Mouse (Mus musculus) neural tube, embryonic 13.5 days (tissue): ENCODE results near the gene Cryz. TPM values are rescaled to one million over a fixed set of nuclear protein-coding genes. Genes with fewer than 3 reads are reported as not detected.
A peak's percentile ranks its signal among the peaks of the same experiment; 100 is the strongest.

Experiments used
- ATAC-seq: fragments of 200-750 bp; cut with Nextera tagmentation; 2 replicates; pipeline ENCODE4 v1.8.0; 2017; ENCODE audit warnings: low read depth, mild to moderate bottlenecking, moderate TSS enrichment, moderate library complexity
- H3K27ac ChIP-seq: fragments of 300-500 bp; sonication (generic); replicated peaks from 2 replicates; pipeline ENCODE4 v1.5.1; 2015; ENCODE audit warnings: moderate library complexity, mild to moderate bottlenecking, inconsistent platforms
- H3K27me3 ChIP-seq: fragments of 300-500 bp; sonication (generic); 2 replicates; pipeline ENCODE4 v1.6.1; 2015; ENCODE audit warnings: mild to moderate bottlenecking, inconsistent platforms
- H3K36me3 ChIP-seq: fragments of 300-500 bp; sonication (generic); 2 replicates; pipeline ENCODE4 v1.6.1; 2015; ENCODE audit warnings: mild to moderate bottlenecking, inconsistent platforms
- H3K4me1 ChIP-seq: fragments of 300-500 bp; sonication (generic); replicated peaks from 2 replicates; pipeline ENCODE4 v1.6.1; 2015; ENCODE audit warnings: inconsistent platforms
- H3K4me2 ChIP-seq: fragments of 300-500 bp; sonication (generic); 2 replicates; pipeline ENCODE4 v1.6.1; 2015; ENCODE audit warnings: inconsistent platforms, mild to moderate bottlenecking, moderate library complexity
- H3K4me3 ChIP-seq: fragments of 300-500 bp; sonication (generic); 2 replicates; pipeline ENCODE4 v1.5.1; 2015; ENCODE audit warnings: mild to moderate bottlenecking, inconsistent platforms
- H3K9ac ChIP-seq: fragments of 300-500 bp; sonication (generic); 2 replicates; pipeline ENCODE4 v1.6.1; 2015; ENCODE audit warnings: moderate library complexity, mild to moderate bottlenecking, inconsistent platforms
- H3K9me3 ChIP-seq: fragments of 300-500 bp; sonication (generic); 2 replicates; pipeline ENCODE4 v1.6.1; 2016; ENCODE audit warnings: inconsistent platforms
- WGBS: fragments of 180-500 bp; shearing (Covaris S2); methylation state at CpG from one replicate; pipeline ENCODE4 v1.1.7; 2015; 5-methylcytosine and 5-hydroxymethylcytosine counted together
- polyA plus RNA-seq: library from polyadenylated mRNA; unstranded; fragments of >200 nt; fragmentation: Nextera tagmentation; extraction: Ambion mirVana; gene quantifications from 2 replicates; pipeline ENCODE4 v1.2.1, GENCODE M21; 2015

Gene Cryz
- 9.7 and 11.3 TPM in 2 replicates for polyA plus RNA-seq

- Histone ChIP-seq H3K36me3 (peaks cover 28% of the 10 kb centered on the region), H3K9me3 (no peaks in the 10 kb centered on the region), H3K27ac (peak within 1 kb of the TSS; percentile 92), H3K9ac (peak within 1 kb of the TSS; percentile 80), H3K4me1 (peaks cover 13% of the 10 kb centered on the region), H3K4me2 (peak within 1 kb of the TSS; percentile 65), H3K4me3 (peak within 1 kb of the TSS; percentile 72), H3K27me3 (no peaks in the 10 kb centered on the region)
- peak; percentile 90 for ATAC-seq
- WGBS = 0% methylated on average over 25 of the region's 25 CpGs
These were observed at the start of gene Cryz for GRCm38 (mm10) chr3:154596488-154596933. Gene Cryz (plus strand): TSS chr3:154596711.

- H3K9me3 ChIP-seq = no peaks in the 10 kb centered on the region
- H3K4me3 ChIP-seq = peak overlapping the region; percentile 14; the same call in 1 of the 2 replicates
- H3K4me1 ChIP-seq = peaks cover 31% of the 10 kb centered on the region
- H3K27ac ChIP-seq = no peak overlapping the region
- H3K36me3 ChIP-seq = no peaks in the 10 kb centered on the region
- peak; percentile 46; the same call in 1 of the 2 replicates for ATAC-seq
- H3K27me3 ChIP-seq = peaks cover 26% of the 10 kb centered on the region
- H3K9ac ChIP-seq = no peak overlapping the region
- WGBS = 4% methylated on average over 20 of the region's 20 CpGs
- peak overlapping the region; percentile 47 for H3K4me2 ChIP-seq
These were observed 48.7 kb upstream of the Cryz start for GRCm38 (mm10) chr3:154547549-154548426.

- no peak overlapping the region for H3K27ac ChIP-seq
- WGBS = 4% methylated on average over 8 of the region's 8 CpGs
These were observed 47.6 kb upstream of the Cryz start for GRCm38 (mm10) chr3:154548868-154549301.

GRCm38 (mm10) chr3:154550326-154551034 lies 46.0 kb upstream of the Cryz start:
- Histone ChIP-seq H3K27ac (no peak overlapping the region), H3K4me1 (peaks cover 31% of the 10 kb centered on the region), H3K9ac (no peak overlapping the region), H3K4me2 (no peak overlapping the region), H3K36me3 (no peaks in the 10 kb centered on the region), H3K4me3 (no peak overlapping the region), H3K27me3 (peaks cover 24% of the 10 kb centered on the region), H3K9me3 (no peaks in the 10 kb centered on the region)
- 49% methylated on average over 17 of the region's 17 CpGs for WGBS
- ATAC-seq = 0 out of 2 replicates have a peak, but pooled peaks have one; percentile 37

More at GRCm38 (mm10) chr3:154548868-154549301, 47.6 kb upstream of the Cryz start:
- Histone ChIP-seq H3K4me3 (no peak overlapping the region), H3K4me1 (peaks cover 31% of the 10 kb centered on the region), H3K36me3 (no peaks in the 10 kb centered on the region), H3K27me3 (peaks cover 26% of the 10 kb centered on the region), H3K9me3 (no peaks in the 10 kb centered on the region), H3K9ac (no peak overlapping the region), H3K4me2 (no peak overlapping the region)
- ATAC-seq = no peak

- Histone ChIP-seq H3K27ac (no peak overlapping the region), H3K36me3 (no peaks in the 10 kb centered on the region), H3K27me3 (peaks cover 21% of the 10 kb centered on the region), H3K9me3 (no peaks in the 10 kb centered on the region), H3K4me2 (no peak overlapping the region), H3K4me1 (peaks cover 31% of the 10 kb centered on the region), H3K4me3 (no peak overlapping the region), H3K9ac (no peak overlapping the region)
- peak; percentile 68; the same call in 1 of the 2 replicates for ATAC-seq
- WGBS = 38% methylated on average over 5 of the region's 5 CpGs
These were observed 45.5 kb upstream of the Cryz start for GRCm38 (mm10) chr3:154551035-154551411.

- ATAC-seq = no peak
- WGBS = 96% methylated on average over 3 of the region's 3 CpGs
These were observed 34.3 kb upstream of the Cryz start for GRCm38 (mm10) chr3:154562192-154562591.

GRCm38 (mm10) chr3:154565437-154565836 lies 31.1 kb upstream of the Cryz start:
- no peak for ATAC-seq
- H3K27ac ChIP-seq = no peak overlapping the region
- no peaks in the 10 kb centered on the region for H3K36me3 ChIP-seq
- 77% methylated on average over 3 of the region's 3 CpGs for WGBS
- no peaks in the 10 kb centered on the region for H3K9me3 ChIP-seq
- H3K4me1 ChIP-seq = peaks cover 7% of the 10 kb centered on the region
- H3K4me3 ChIP-seq = no peak overlapping the region
- H3K27me3 ChIP-seq = no peaks in the 10 kb centered on the region
- H3K4me2 ChIP-seq = no peak overlapping the region
- H3K9ac ChIP-seq = no peak overlapping the region

More at GRCm38 (mm10) chr3:154562192-154562591, 34.3 kb upstream of the Cryz start:
- Histone ChIP-seq H3K9me3 (no peaks in the 10 kb centered on the region), H3K27ac (no peak overlapping the region), H3K27me3 (no peaks in the 10 kb centered on the region), H3K4me1 (no peaks in the 10 kb centered on the region), H3K4me2 (no peak overlapping the region), H3K9ac (no peak overlapping the region), H3K36me3 (no peaks in the 10 kb centered on the region), H3K4me3 (no peak overlapping the region)

GRCm38 (mm10) chr3:154570029-154570575 lies 26.4 kb upstream of the Cryz start:
- ATAC-seq = no peak
- no peaks in the 10 kb centered on the region for H3K27me3 ChIP-seq
- no peaks in the 10 kb centered on the region for H3K36me3 ChIP-seq
- peaks cover 17% of the 10 kb centered on the region for H3K4me1 ChIP-seq
- H3K4me2 ChIP-seq = peak overlapping the region; percentile 53
- 16% methylated on average over 14 of the region's 14 CpGs for WGBS
- H3K27ac ChIP-seq = no peak overlapping the region
- no peak overlapping the region for H3K4me3 ChIP-seq
- H3K9me3 ChIP-seq = no peaks in the 10 kb centered on the region
- no peak overlapping the region for H3K9ac ChIP-seq

GRCm38 (mm10) chr3:154570786-154571185 lies 25.7 kb upstream of the Cryz start:
- H3K36me3 ChIP-seq = no peaks in the 10 kb centered on the region
- no peaks in the 10 kb centered on the region for H3K27me3 ChIP-seq
- ATAC-seq = no peak
- H3K4me1 ChIP-seq = peaks cover 17% of the 10 kb centered on the region
- H3K9ac ChIP-seq = peak overlapping the region; percentile 44; the same call in 1 of the 2 replicates
- H3K9me3 ChIP-seq = no peaks in the 10 kb centered on the region
- H3K4me3 ChIP-seq = peak overlapping the region; percentile 9; the same call in 1 of the 2 replicates
- H3K27ac ChIP-seq = no peak overlapping the region
- H3K4me2 ChIP-seq = peak overlapping the region; percentile 53
- 5% methylated on average over 12 of the region's 12 CpGs for WGBS

- Histone ChIP-seq H3K4me3 (no peak overlapping the region), H3K9ac (no peak overlapping the region), H3K27me3 (no peaks in the 10 kb centered on the region), H3K4me1 (peaks cover 17% of the 10 kb centered on the region), H3K36me3 (0 out of 2 replicates have a peak, but pooled peaks cover 3% of the 10 kb centered on the region), H3K27ac (no peak overlapping the region), H3K4me2 (peak overlapping the region; percentile 35; the same call in 1 of the 2 replicates), H3K9me3 (no peaks in the 10 kb centered on the region)
- peak; percentile 89 for ATAC-seq
- WGBS = 13% methylated on average over 12 of the region's 12 CpGs
These were observed 24.1 kb upstream of the Cryz start for GRCm38 (mm10) chr3:154572341-154572972.

GRCm38 (mm10) chr3:154573666-154574065 lies 22.8 kb upstream of the Cryz start:
- no peak overlapping the region for H3K4me2 ChIP-seq
- peaks cover 11% of the 10 kb centered on the region for H3K36me3 ChIP-seq
- H3K9ac ChIP-seq = no peak overlapping the region
- no peaks in the 10 kb centered on the region for H3K27me3 ChIP-seq
- no peak overlapping the region for H3K27ac ChIP-seq
- no peak for ATAC-seq
- 65% methylated on average over 6 of the region's 6 CpGs for WGBS
- no peaks in the 10 kb centered on the region for H3K9me3 ChIP-seq
- no peak overlapping the region for H3K4me3 ChIP-seq
- H3K4me1 ChIP-seq = peaks cover 17% of the 10 kb centered on the region
